Mouse (Mus musculus) layer of hippocampus, adult 11-12 months (tissue): ENCODE measurements around the gene Shroom4.
A peak's percentile ranks its signal among the peaks of the same experiment; 100 is the strongest.

Experiments
- DNase-seq: peaks from one replicate; pipeline ENCODE4 v3.0.0; 2022; ENCODE audit warnings: low spot score

Gene Shroom4

GRCm38 (mm10) chrX:6495456-6495855 is 95.8 kb downstream of the Shroom4 start:
- DNase-seq, result no peak

GRCm38 (mm10) chrX:6496374-6496773 is 96.7 kb downstream of the Shroom4 start:
- no peak for DNase-seq

GRCm38 (mm10) chrX:6501850-6502249 is 102.2 kb downstream of the Shroom4 start:
- DNase-seq, result no peak

- DNase-seq, result no peak
Observed at GRCm38 (mm10) chrX:6517217-6517616, 117.6 kb downstream of the Shroom4 start.

- DNase-seq, result no peak
Observed at GRCm38 (mm10) chrX:6518421-6518820, 118.8 kb downstream of the Shroom4 start.

- peak; percentile 9 for DNase-seq
Observed at GRCm38 (mm10) chrX:6522935-6523334, 123.3 kb downstream of the Shroom4 start.

- DNase-seq, result no peak
Observed at GRCm38 (mm10) chrX:6536636-6537035, 137.0 kb downstream of the Shroom4 start.

GRCm38 (mm10) chrX:6537689-6538088 is 138.0 kb downstream of the Shroom4 start:
- DNase-seq, result no peak

- DNase-seq, result no peak
Observed at GRCm38 (mm10) chrX:6565066-6565465, 165.4 kb downstream of the Shroom4 start.

- no peak for DNase-seq
Observed at GRCm38 (mm10) chrX:6574511-6574910, 174.9 kb downstream of the Shroom4 start.

GRCm38 (mm10) chrX:6577001-6577400 is 177.3 kb downstream of the Shroom4 start:
- DNase-seq, result no peak

GRCm38 (mm10) chrX:6580671-6581070 is 181.0 kb downstream of the Shroom4 start:
- no peak for DNase-seq

GRCm38 (mm10) chrX:6581181-6581580 is 181.5 kb downstream of the Shroom4 start:
- DNase-seq, result no peak

- DNase-seq, result no peak
Observed at GRCm38 (mm10) chrX:6582646-6583045, 183.0 kb downstream of the Shroom4 start.

GRCm38 (mm10) chrX:6594183-6594582 is 194.5 kb downstream of the Shroom4 start:
- DNase-seq, result no peak

- DNase-seq, result peak; percentile 3
Observed at GRCm38 (mm10) chrX:6654024-6654423, 254.4 kb downstream of the Shroom4 start.

- DNase-seq, result no peak
Observed at GRCm38 (mm10) chrX:6658820-6659324, 259.2 kb downstream of the Shroom4 start.
